Mouse (Mus musculus): ENCODE measurements at regions not wholly inside any gene's neighbourhood (a gene's known extent, or its start where the extent isn't known, plus 50 kb on each side); places are given as distances from the start of the nearest gene placed in this dataset.
"Not testable (repeated sequence)": the region's sequence is repeated elsewhere in the genome, so short reads cannot be mapped to it uniquely, and the experiment has no call there.

GRCm38 (mm10) chr6:19855476-19855875, 989.4 kb downstream of the Ankrd7 start:
- H3K36me3 ChIP-seq; H3K27ac ChIP-seq (replicated peaks); H3K9ac ChIP-seq; H3K27me3 ChIP-seq (replicated peaks); H3K4me2 ChIP-seq; H3K4me3 ChIP-seq; H3K4me1 ChIP-seq; H3K9me3 ChIP-seq; ATAC-seq (ENCODE audit: extremely low read depth, insufficient number of reproducible peaks, low FRiP score, low TSS enrichment): not testable (repeated sequence)
- WGBS = 62% methylated on average over 1 of the region's 1 CpGs

DNA sequence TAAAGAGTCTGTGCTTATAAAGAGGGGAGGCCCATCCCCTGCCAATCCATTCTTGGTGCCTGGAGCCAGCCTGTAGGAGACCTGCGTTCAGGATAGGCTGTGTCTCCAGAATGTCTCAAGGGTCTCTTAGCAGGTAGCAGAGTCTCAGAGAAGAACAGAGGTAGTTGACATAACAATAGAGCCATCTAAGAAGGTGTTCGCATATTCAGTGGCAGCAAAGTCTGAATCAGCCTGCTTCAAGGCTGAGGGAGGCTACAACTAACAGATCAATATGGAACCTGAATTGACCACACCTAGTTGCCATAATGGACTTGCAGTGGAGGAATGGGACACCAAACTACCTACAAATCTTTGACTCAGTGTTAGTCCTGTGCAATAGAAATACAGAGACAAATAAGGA, 998.0 kb downstream of the Ankrd7 start:
- Histone ChIP-seq H3K27ac (replicated peaks) (no peak overlapping the region), H3K9me3 (no peaks in the 10 kb centered on the region), H3K36me3 (no peaks in the 10 kb centered on the region), H3K4me2 (no peak overlapping the region), H3K4me3 (no peak overlapping the region), H3K27me3 (replicated peaks) (no peaks in the 10 kb centered on the region), H3K9ac (no peak overlapping the region), H3K4me1 (no peaks in the 10 kb centered on the region)
- WGBS = 85% methylated on average over 2 of the region's 2 CpGs
- no peak for ATAC-seq (ENCODE audit: extremely low read depth, insufficient number of reproducible peaks, low FRiP score, low TSS enrichment)

DNA sequence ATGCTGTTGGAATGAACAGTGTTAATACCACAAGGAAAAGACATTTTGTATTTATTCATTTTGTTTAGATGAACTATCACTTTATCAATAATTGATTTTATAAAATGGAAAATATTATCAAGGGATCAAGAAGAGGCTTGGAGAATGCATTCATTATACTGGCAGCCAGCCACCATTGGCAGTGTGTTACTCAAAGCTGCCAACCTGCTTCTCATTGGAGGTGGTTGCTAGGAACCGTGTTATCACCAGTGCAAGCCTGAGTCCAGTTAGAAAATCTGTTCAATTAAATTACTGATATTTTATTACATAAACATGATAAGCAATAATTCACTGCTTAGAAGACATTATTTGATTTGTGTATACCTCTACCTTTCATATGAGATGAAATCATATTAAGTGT, 1003.6 kb downstream of the Ankrd7 start:
- 73% methylated on average over 1 of the region's 1 CpGs for WGBS
- H3K9ac ChIP-seq = no peak overlapping the region
- no peak for ATAC-seq (ENCODE audit: extremely low read depth, insufficient number of reproducible peaks, low FRiP score, low TSS enrichment)

GRCm38 (mm10) chr6:19911181-19911580, 1045.1 kb downstream of the Ankrd7 start:
- Histone ChIP-seq H3K9me3 (no peaks in the 10 kb centered on the region), H3K4me1 (no peaks in the 10 kb centered on the region), H3K4me3 (no peak overlapping the region), H3K4me2 (no peak overlapping the region), H3K9ac (no peak overlapping the region), H3K27me3 (replicated peaks) (no peaks in the 10 kb centered on the region), H3K27ac (replicated peaks) (no peak overlapping the region), H3K36me3 (no peaks in the 10 kb centered on the region)
- ATAC-seq (ENCODE audit: extremely low read depth, insufficient number of reproducible peaks, low FRiP score, low TSS enrichment) = no peak
- WGBS = 84% methylated on average over 1 of the region's 1 CpGs

More for the DNA sequence above, 1003.6 kb downstream of the Ankrd7 start:
- H3K4me2 ChIP-seq = no peak overlapping the region
- no peak overlapping the region for H3K27ac ChIP-seq (replicated peaks)
- H3K4me3 ChIP-seq = no peak overlapping the region
- no peaks in the 10 kb centered on the region for H3K9me3 ChIP-seq
- no peaks in the 10 kb centered on the region for H3K36me3 ChIP-seq
- H3K4me1 ChIP-seq = no peaks in the 10 kb centered on the region
- H3K27me3 ChIP-seq (replicated peaks) = no peaks in the 10 kb centered on the region

DNA sequence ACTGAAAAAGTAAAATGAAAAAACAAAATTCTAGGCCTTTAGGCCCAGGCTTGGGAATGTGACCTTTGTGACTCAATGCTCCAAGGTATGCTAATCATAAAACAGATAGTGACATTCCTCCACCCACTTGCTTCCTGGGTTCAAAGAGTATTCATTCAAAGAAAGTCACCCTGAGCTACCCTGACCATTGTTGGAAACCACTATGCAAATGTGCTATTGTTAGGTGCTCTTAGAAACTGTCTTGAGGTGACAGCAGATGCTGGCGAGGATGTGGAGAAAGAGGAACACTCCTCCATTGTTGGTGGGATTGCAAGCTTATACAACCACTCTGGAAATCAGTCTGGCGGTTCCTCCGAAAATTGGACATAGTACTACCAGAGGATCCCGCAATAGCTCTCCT, 1075.7 kb downstream of the Ankrd7 start:
- H3K27ac ChIP-seq (replicated peaks); H3K9ac ChIP-seq; H3K9me3 ChIP-seq; H3K4me2 ChIP-seq; H3K4me1 ChIP-seq; ATAC-seq (ENCODE audit: extremely low read depth, insufficient number of reproducible peaks, low FRiP score, low TSS enrichment); H3K4me3 ChIP-seq; H3K27me3 ChIP-seq (replicated peaks); H3K36me3 ChIP-seq: not testable (repeated sequence)
- WGBS = 73% methylated on average over 4 of the region's 4 CpGs

DNA sequence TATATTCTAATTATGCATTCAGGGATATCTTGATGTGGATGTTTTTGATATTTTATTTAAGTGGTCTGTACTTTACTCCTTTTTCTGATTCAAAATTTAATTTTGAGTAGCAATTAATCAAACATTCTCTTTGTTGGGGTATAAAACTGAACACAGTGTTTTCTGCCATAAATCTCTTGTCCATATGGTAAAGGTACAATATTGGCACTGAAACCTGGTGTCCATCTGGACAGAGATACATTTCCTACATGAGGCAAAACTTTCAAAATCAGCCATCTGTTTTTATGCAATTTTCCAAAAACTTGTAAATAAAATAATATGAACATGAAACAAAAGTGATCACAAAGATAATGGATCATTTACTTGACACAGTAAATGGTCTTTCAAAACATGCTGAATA, 1078.2 kb downstream of the Ankrd7 start:
- no peak overlapping the region for H3K27ac ChIP-seq (replicated peaks)
- no peaks in the 10 kb centered on the region for H3K27me3 ChIP-seq (replicated peaks)
- H3K9ac ChIP-seq = no peak overlapping the region
- H3K36me3 ChIP-seq = no peaks in the 10 kb centered on the region
- H3K4me3 ChIP-seq = no peak overlapping the region
- no peaks in the 10 kb centered on the region for H3K9me3 ChIP-seq
- H3K4me1 ChIP-seq = no peaks in the 10 kb centered on the region
- H3K4me2 ChIP-seq = no peak overlapping the region
- no peak for ATAC-seq (ENCODE audit: extremely low read depth, insufficient number of reproducible peaks, low FRiP score, low TSS enrichment)

GRCm38 (mm10) chr6:19945693-19946092, 1079.6 kb downstream of the Ankrd7 start:
- Histone ChIP-seq H3K27me3 (replicated peaks) (no peaks in the 10 kb centered on the region), H3K9me3 (no peaks in the 10 kb centered on the region), H3K4me2 (no peak overlapping the region), H3K4me3 (no peak overlapping the region), H3K9ac (no peak overlapping the region), H3K36me3 (no peaks in the 10 kb centered on the region), H3K27ac (replicated peaks) (no peak overlapping the region), H3K4me1 (no peaks in the 10 kb centered on the region)
- WGBS = 66% methylated on average over 4 of the region's 4 CpGs
- ATAC-seq (ENCODE audit: extremely low read depth, insufficient number of reproducible peaks, low FRiP score, low TSS enrichment) = no peak

DNA sequence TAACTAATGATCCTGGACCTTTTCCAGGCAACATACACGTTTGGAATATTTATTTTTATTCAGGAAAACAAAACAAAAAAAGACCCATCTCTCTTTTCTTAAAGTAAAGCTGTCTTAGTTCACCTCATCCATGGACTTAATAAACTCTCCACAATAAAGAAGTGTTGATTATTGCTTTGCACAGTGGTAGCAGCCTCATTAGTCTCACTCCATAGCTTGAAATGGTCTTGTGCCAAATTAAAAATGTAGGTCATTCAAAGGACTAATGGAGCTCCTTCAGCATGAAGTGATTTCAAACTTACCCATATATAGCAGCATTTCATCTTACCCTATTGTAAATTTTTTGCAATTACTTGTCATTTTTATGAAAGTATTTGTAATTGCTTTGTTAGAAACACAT, 1109.8 kb downstream of the Ankrd7 start:
- no peak for ATAC-seq (ENCODE audit: extremely low read depth, insufficient number of reproducible peaks, low FRiP score, low TSS enrichment)
- no peaks in the 10 kb centered on the region for H3K4me1 ChIP-seq
- 14% methylated on average over 1 of the region's 1 CpGs for WGBS

DNA sequence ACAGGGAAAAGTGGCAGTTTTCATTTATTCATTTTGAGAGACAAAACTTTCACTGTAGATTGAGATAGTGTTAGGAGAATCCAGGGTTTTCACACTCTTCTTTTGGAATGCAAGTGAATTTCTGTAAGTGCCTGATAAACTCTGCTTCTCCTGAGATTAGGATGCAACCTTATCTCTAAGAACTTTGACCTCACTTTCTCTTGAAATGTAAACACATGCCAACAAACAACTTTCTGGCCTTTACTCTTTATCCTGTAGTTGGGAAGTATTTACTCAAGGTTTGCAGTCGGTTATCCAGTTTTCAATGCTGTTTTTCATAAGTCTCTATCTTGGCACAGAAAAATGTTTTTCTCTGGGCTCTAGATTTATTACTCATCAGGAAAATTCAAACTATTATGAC, 1125.7 kb downstream of the Ankrd7 start:
- no peak overlapping the region for H3K4me2 ChIP-seq
- H3K9me3 ChIP-seq = no peaks in the 10 kb centered on the region
- H3K9ac ChIP-seq = no peak overlapping the region
- WGBS = 22% methylated on average over 1 of the region's 1 CpGs
- no peaks in the 10 kb centered on the region for H3K36me3 ChIP-seq
- ATAC-seq (ENCODE audit: extremely low read depth, insufficient number of reproducible peaks, low FRiP score, low TSS enrichment) = no peak
- H3K27ac ChIP-seq (replicated peaks) = no peak overlapping the region
- H3K4me1 ChIP-seq = no peaks in the 10 kb centered on the region
- no peaks in the 10 kb centered on the region for H3K27me3 ChIP-seq (replicated peaks)
- no peak overlapping the region for H3K4me3 ChIP-seq

More for the DNA sequence above, 1109.8 kb downstream of the Ankrd7 start:
- Histone ChIP-seq H3K4me2 (no peak overlapping the region), H3K9me3 (no peaks in the 10 kb centered on the region), H3K4me3 (no peak overlapping the region), H3K9ac (no peak overlapping the region), H3K36me3 (no peaks in the 10 kb centered on the region), H3K27me3 (replicated peaks) (no peaks in the 10 kb centered on the region), H3K27ac (replicated peaks) (no peak overlapping the region)

DNA sequence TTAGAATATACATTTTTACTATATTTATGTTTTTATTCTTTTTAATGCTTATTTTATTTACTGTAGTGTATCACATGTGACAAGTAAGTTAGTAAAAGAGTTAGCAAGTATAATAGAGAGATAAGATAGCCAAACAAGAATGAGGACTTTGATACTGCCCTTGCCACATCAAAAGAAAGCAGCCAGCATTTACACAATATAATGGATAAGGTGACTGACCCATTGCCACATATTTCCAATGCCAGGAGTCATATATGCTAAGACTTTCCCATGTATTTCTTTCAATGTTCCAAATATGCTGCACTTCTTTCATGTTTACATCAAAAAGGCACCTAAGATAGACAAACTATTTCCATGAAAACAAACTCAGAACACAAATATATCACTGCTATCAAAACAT, 1162.3 kb downstream of the Ankrd7 start:
- no peak overlapping the region for H3K4me3 ChIP-seq
- no peak for ATAC-seq (ENCODE audit: extremely low read depth, insufficient number of reproducible peaks, low FRiP score, low TSS enrichment)
- H3K9ac ChIP-seq = no peak overlapping the region
- H3K4me2 ChIP-seq = no peak overlapping the region
- H3K27ac ChIP-seq (replicated peaks) = no peak overlapping the region
- H3K4me1 ChIP-seq = no peaks in the 10 kb centered on the region
- no peaks in the 10 kb centered on the region for H3K36me3 ChIP-seq
- H3K27me3 ChIP-seq (replicated peaks) = no peaks in the 10 kb centered on the region
- H3K9me3 ChIP-seq = no peaks in the 10 kb centered on the region

DNA sequence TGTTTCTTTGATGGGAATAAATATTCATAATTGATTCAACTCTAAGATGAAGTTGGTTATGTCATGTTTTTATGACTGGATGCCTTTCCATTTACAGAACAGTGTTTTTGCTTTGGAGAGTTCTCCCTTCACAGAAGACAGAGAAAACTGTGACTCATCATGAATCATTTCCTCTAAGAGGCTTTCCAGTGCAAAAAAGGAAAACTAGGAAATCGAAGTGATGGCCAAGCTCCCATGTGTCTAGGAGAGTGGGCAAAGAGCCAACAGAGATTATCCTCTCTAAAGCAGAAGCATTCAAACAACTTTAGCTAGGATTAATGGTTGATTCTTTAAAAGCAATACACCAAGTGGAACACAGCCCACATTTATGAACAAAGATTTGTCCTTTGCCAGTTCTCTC, 1171.7 kb downstream of the Ankrd7 start:
- H3K4me1 ChIP-seq = peaks cover 4% of the 10 kb centered on the region
- ATAC-seq (ENCODE audit: extremely low read depth, insufficient number of reproducible peaks, low FRiP score, low TSS enrichment) = no peak; the same call in 1 of the 2 replicates
- no peaks in the 10 kb centered on the region for H3K9me3 ChIP-seq
- no peak overlapping the region for H3K4me3 ChIP-seq
- no peak overlapping the region for H3K9ac ChIP-seq
- WGBS = 20% methylated on average over 1 of the region's 1 CpGs
- H3K27ac ChIP-seq (replicated peaks) = peak overlapping the region; percentile 36; the same call in 1 of the 2 replicates
- H3K4me2 ChIP-seq = no peak overlapping the region
- no peaks in the 10 kb centered on the region for H3K36me3 ChIP-seq
- H3K27me3 ChIP-seq (replicated peaks) = no peaks in the 10 kb centered on the region

DNA sequence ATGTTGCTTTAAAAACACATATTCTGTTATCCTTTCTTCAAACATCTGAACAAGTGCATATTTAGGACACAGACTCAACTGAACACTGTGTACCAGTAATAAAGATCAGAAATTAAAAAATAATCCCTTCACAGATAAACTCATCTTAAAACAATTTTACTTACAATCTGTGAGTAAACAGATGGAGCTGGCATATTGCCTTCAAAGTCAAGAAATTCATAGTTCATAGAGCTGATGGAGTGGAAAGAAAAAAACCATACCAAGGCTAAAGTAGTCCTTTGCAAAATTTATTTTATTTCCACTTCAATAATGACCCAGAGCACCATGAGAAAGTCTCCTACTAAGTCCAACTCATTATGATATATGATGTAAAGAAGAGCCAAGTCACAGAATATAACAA, 1136.6 kb upstream of the Kcnd2 start:
- ATAC-seq (ENCODE audit: extremely low read depth, insufficient number of reproducible peaks, low FRiP score, low TSS enrichment) = no peak
- H3K27me3 ChIP-seq (replicated peaks) = no peaks in the 10 kb centered on the region
- no peak overlapping the region for H3K4me3 ChIP-seq
- no peak overlapping the region for H3K9ac ChIP-seq
- H3K27ac ChIP-seq (replicated peaks) = no peak overlapping the region
- H3K36me3 ChIP-seq = no peaks in the 10 kb centered on the region
- H3K4me1 ChIP-seq = no peaks in the 10 kb centered on the region
- H3K9me3 ChIP-seq = no peaks in the 10 kb centered on the region
- no peak overlapping the region for H3K4me2 ChIP-seq
